Mouse (Mus musculus): ENCODE data around the gene Agap1. TPM values are rescaled to one million over a fixed set of nuclear protein-coding genes. Genes with fewer than 3 reads are reported as not detected.

The Agap1 gene
- polyA plus RNA-seq, 1 experiment from 2014 or later, result 4.8 TPM

DNA sequence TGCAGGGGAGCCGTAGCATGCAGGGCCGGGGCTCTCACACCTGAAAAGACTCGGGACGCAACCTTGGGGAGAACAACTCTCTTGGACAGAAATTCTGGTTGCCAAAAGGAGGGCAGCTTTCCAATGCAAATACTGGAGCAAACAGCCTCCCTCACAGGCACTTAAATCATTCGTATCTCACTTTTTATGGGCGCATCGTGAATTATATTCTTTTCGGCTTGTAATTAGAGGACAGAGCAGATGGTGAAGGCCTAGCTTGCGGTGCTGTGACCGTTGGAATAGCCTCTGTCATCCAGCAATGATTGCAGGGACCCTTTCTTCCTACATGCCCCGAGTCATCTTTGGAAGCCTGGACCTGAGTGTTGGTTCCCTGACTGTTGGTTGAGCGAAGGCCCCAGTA lies 300.8 kb downstream of the Agap1 start:
- H3K9me3 ChIP-seq (ENCODE audit: control insufficient read depth, low read length), result no peaks in the 10 kb centered on the region
- no peaks in the 10 kb centered on the region for H3K36me3 ChIP-seq (ENCODE audit: control insufficient read depth, insufficient read depth, low read length)
- no peak overlapping the region for H3K9ac ChIP-seq (ENCODE audit: low read depth, low read length)
- H3K4me1 ChIP-seq (ENCODE audit: control insufficient read depth, insufficient read depth, low read length), result no peaks in the 10 kb centered on the region
- no peaks in the 10 kb centered on the region for H3K27me3 ChIP-seq (replicated peaks; ENCODE audit: control insufficient read depth, insufficient read depth, low read length)
- 64% methylated on average over 12 of the region's 12 CpGs for WGBS
- H3K4me3 ChIP-seq (ENCODE audit: low read length), result no peak overlapping the region
- no peak overlapping the region for H3K4me2 ChIP-seq (ENCODE audit: low read depth, low read length)
- no peak overlapping the region for H3K27ac ChIP-seq (ENCODE audit: low read length)
- no peak for ATAC-seq

DNA sequence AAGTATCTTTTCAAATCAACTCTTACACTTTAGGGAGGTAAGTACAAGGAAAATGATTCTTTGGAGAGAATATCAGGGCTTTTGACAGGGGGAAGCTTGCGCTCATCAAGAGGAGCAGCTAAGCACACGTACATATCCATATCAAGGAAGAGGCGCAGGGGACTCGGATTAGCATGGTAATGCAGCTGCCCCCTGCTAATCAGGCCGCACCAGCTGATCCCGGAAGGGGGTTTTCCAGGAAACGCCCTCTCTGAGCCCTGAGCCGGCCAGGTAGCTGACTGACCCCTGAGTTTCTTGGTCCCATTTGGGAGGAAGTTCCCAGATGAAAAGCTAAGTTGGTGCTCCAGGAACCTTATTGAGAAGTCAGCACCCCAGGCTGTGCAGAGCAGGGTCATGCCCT lies 301.8 kb downstream of the Agap1 start:
- no peaks in the 10 kb centered on the region for H3K4me1 ChIP-seq (ENCODE audit: control insufficient read depth, insufficient read depth, low read length)
- H3K27me3 ChIP-seq (replicated peaks; ENCODE audit: control insufficient read depth, insufficient read depth, low read length), result no peaks in the 10 kb centered on the region
- no peak overlapping the region for H3K9ac ChIP-seq (ENCODE audit: low read depth, low read length)
- WGBS, result 59% methylated on average over 8 of the region's 8 CpGs
- no peak overlapping the region for H3K4me2 ChIP-seq (ENCODE audit: low read depth, low read length)
- H3K27ac ChIP-seq (ENCODE audit: low read length), result no peak overlapping the region
- H3K36me3 ChIP-seq (ENCODE audit: control insufficient read depth, insufficient read depth, low read length), result no peaks in the 10 kb centered on the region
- no peaks in the 10 kb centered on the region for H3K9me3 ChIP-seq (ENCODE audit: control insufficient read depth, low read length)
- no peak overlapping the region for H3K4me3 ChIP-seq (ENCODE audit: low read length)
- no peak for ATAC-seq

DNA sequence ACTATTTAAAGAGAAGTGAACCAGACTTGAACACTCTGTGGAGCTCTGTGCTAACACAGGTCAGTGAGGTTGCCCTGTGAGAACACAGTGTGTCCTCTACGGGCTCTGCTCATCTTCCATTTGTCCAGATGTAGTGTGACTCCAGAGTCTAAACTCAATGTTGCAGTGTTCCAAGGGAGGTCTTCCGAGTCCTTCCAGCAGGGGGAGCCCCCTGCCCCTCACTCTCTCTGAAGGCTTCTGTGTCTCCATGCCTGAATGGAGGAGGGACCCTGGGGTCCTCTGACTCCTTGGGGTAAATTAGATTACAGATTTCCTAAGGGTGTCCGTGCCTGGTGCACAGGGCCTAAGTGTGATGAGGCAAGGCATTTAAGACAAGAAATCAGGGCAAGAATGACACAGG lies 302.9 kb downstream of the Agap1 start:
- no peak overlapping the region for H3K4me2 ChIP-seq (ENCODE audit: low read depth, low read length)
- H3K36me3 ChIP-seq (ENCODE audit: control insufficient read depth, insufficient read depth, low read length), result no peaks in the 10 kb centered on the region
- H3K4me1 ChIP-seq (ENCODE audit: control insufficient read depth, insufficient read depth, low read length), result no peaks in the 10 kb centered on the region
- no peaks in the 10 kb centered on the region for H3K9me3 ChIP-seq (ENCODE audit: control insufficient read depth, low read length)
- H3K4me3 ChIP-seq (ENCODE audit: low read length), result no peak overlapping the region
- no peaks in the 10 kb centered on the region for H3K27me3 ChIP-seq (replicated peaks; ENCODE audit: control insufficient read depth, insufficient read depth, low read length)
- no peak overlapping the region for H3K27ac ChIP-seq (ENCODE audit: low read length)
- ATAC-seq, result no peak
- 46% methylated on average over 3 of the region's 3 CpGs for WGBS
- no peak overlapping the region for H3K9ac ChIP-seq (ENCODE audit: low read depth, low read length)

DNA sequence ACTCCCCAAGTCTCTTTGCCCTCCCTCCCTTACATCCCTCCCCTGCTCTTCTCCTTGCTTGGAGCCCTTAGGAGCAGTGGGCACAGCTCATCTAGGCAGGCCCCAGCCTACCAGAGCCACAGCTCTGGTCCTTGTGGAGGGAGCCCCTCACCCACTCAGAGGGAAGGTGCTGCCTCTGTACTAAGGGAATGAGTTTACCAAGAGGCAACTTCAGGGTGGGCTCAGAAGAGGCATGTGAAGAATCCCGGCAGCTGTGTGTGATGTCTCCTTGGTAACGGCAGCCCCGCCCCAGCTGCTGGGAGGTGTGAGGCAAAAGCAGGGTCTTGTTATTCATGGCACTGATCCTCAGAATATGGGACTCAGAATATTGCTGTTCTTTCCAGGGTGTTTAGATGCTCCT lies 309.3 kb downstream of the Agap1 start:
- ATAC-seq, result peak; percentile 38; the same call in 1 of the 2 replicates
- H3K9ac ChIP-seq (ENCODE audit: low read depth, low read length), result no peak overlapping the region
- H3K4me2 ChIP-seq (ENCODE audit: low read depth, low read length), result no peak overlapping the region
- WGBS, result 18% methylated on average over 3 of the region's 3 CpGs
- no peaks in the 10 kb centered on the region for H3K36me3 ChIP-seq (ENCODE audit: control insufficient read depth, insufficient read depth, low read length)
- H3K4me3 ChIP-seq (ENCODE audit: low read length), result no peak overlapping the region
- no peaks in the 10 kb centered on the region for H3K27me3 ChIP-seq (replicated peaks; ENCODE audit: control insufficient read depth, insufficient read depth, low read length)
- peaks cover 3% of the 10 kb centered on the region; the same call in 1 of the 2 replicates for H3K4me1 ChIP-seq (ENCODE audit: control insufficient read depth, insufficient read depth, low read length)
- no peaks in the 10 kb centered on the region for H3K9me3 ChIP-seq (ENCODE audit: control insufficient read depth, low read length)
- H3K27ac ChIP-seq (ENCODE audit: low read length), result no peak overlapping the region

DNA sequence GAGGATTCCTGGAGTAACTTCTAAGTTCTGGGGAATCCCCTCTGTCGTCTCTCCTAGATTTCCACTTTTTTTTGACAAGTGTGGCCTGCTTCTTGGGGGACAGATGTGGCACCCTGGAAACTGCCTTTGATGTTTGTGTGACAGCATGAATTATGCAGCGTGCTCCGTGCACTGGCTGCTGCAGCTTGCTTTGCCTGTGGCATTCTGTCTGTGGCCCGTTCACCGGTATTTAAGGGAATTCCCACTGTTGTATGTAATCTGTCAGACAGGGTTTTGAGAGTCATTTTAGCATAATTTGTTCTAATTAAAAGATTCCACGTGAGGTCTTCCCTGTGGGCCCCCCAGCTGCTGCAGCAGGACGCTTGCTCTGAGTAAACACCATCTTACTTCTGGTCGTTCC lies 312.3 kb downstream of the Agap1 start:
- Histone ChIP-seq H3K27ac (ENCODE audit: low read length) (no peak overlapping the region), H3K4me2 (ENCODE audit: low read depth, low read length) (no peak overlapping the region), H3K4me1 (ENCODE audit: control insufficient read depth, insufficient read depth, low read length) (peaks cover 3% of the 10 kb centered on the region; the same call in 1 of the 2 replicates), H3K9ac (ENCODE audit: low read depth, low read length) (no peak overlapping the region), H3K27me3 (replicated peaks; ENCODE audit: control insufficient read depth, insufficient read depth, low read length) (no peaks in the 10 kb centered on the region), H3K4me3 (ENCODE audit: low read length) (no peak overlapping the region), H3K36me3 (ENCODE audit: control insufficient read depth, insufficient read depth, low read length) (no peaks in the 10 kb centered on the region), H3K9me3 (ENCODE audit: control insufficient read depth, low read length) (no peaks in the 10 kb centered on the region)
- 47% methylated on average over 8 of the region's 8 CpGs for WGBS
- no peak for ATAC-seq

DNA sequence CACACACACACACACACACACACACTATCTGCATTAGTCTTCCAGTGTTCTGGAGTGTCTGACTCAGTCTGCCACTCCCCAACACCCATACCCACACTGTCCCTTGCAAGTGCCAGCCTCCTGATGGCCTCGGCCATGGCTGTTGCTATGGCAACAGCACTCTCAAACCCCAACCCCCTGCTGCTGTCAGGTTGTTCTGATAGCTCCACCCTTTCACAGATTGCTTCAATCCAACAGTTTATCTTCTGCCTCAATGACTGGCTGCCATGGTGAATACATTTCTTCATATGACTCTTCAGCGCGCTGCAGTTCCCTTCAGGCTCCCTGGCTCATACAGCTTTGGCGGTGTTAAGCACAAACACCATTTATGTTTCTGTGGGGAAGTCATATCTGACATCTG lies 315.0 kb downstream of the Agap1 start:
- Histone ChIP-seq H3K36me3 (ENCODE audit: control insufficient read depth, insufficient read depth, low read length) (no peaks in the 10 kb centered on the region), H3K9ac (ENCODE audit: low read depth, low read length) (no peak overlapping the region), H3K4me2 (ENCODE audit: low read depth, low read length) (no peak overlapping the region), H3K27me3 (replicated peaks; ENCODE audit: control insufficient read depth, insufficient read depth, low read length) (no peaks in the 10 kb centered on the region), H3K4me1 (ENCODE audit: control insufficient read depth, insufficient read depth, low read length) (no peaks in the 10 kb centered on the region), H3K9me3 (ENCODE audit: control insufficient read depth, low read length) (no peaks in the 10 kb centered on the region), H3K27ac (ENCODE audit: low read length) (no peak overlapping the region), H3K4me3 (ENCODE audit: low read length) (no peak overlapping the region)
- WGBS, result 85% methylated on average over 4 of the region's 4 CpGs
- ATAC-seq, result no peak

DNA sequence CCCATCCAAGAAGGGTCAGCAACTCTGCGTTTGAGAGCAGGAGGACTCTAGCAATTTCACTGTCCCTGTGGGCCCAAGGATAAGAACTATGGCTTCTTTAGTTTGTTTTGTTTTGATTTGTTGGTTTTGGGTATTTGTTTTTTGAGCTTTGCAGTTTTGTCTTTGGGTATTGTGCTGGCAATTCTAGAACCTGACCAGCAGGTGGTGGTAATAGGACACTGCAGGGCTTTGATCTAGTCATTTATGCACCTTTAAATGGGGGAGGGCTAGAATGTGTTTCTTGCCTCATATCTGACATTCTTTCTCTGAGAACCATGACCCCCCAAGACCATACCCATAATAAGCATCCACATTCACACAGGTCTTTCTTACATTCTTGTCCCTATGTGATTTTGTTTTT lies 315.7 kb downstream of the Agap1 start:
- no peak for ATAC-seq
- H3K4me2 ChIP-seq (ENCODE audit: low read depth, low read length), result no peak overlapping the region
- H3K27ac ChIP-seq (ENCODE audit: low read length), result no peak overlapping the region
- no peaks in the 10 kb centered on the region for H3K36me3 ChIP-seq (ENCODE audit: control insufficient read depth, insufficient read depth, low read length)
- no peaks in the 10 kb centered on the region for H3K9me3 ChIP-seq (ENCODE audit: control insufficient read depth, low read length)
- WGBS, result 84% methylated on average over 1 of the region's 1 CpGs
- H3K4me1 ChIP-seq (ENCODE audit: control insufficient read depth, insufficient read depth, low read length), result no peaks in the 10 kb centered on the region
- no peak overlapping the region for H3K4me3 ChIP-seq (ENCODE audit: low read length)
- H3K9ac ChIP-seq (ENCODE audit: low read depth, low read length), result no peak overlapping the region
- no peaks in the 10 kb centered on the region for H3K27me3 ChIP-seq (replicated peaks; ENCODE audit: control insufficient read depth, insufficient read depth, low read length)

DNA sequence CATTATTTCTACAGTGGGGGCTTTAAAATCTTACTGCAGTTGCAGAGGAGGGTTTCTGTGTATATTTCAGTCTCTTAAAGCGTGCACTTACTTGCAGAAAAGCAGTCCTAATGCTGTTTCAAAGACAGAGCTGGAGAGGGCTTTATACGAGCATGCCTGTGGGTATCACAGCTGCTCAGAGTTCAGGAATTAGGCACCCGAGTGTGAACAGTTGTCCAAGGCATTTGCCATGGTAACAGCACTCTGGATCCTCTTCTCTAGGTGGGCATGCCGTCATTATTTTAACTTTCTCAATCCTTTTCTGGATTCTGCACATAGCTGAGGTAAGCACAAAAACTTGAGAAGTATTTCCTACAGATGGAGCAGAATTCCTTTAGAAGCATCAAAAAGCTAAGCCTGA lies 321.1 kb downstream of the Agap1 start:
- H3K4me2 ChIP-seq (ENCODE audit: low read depth, low read length), result no peak overlapping the region
- 61% methylated on average over 4 of the region's 4 CpGs for WGBS
- no peak for ATAC-seq
- H3K27me3 ChIP-seq (replicated peaks; ENCODE audit: control insufficient read depth, insufficient read depth, low read length), result no peaks in the 10 kb centered on the region
- H3K27ac ChIP-seq (ENCODE audit: low read length), result no peak overlapping the region
- H3K9ac ChIP-seq (ENCODE audit: low read depth, low read length), result no peak overlapping the region
- no peaks in the 10 kb centered on the region for H3K9me3 ChIP-seq (ENCODE audit: control insufficient read depth, low read length)
- no peaks in the 10 kb centered on the region for H3K36me3 ChIP-seq (ENCODE audit: control insufficient read depth, insufficient read depth, low read length)
- no peak overlapping the region for H3K4me3 ChIP-seq (ENCODE audit: low read length)
- no peaks in the 10 kb centered on the region for H3K4me1 ChIP-seq (ENCODE audit: control insufficient read depth, insufficient read depth, low read length)

DNA sequence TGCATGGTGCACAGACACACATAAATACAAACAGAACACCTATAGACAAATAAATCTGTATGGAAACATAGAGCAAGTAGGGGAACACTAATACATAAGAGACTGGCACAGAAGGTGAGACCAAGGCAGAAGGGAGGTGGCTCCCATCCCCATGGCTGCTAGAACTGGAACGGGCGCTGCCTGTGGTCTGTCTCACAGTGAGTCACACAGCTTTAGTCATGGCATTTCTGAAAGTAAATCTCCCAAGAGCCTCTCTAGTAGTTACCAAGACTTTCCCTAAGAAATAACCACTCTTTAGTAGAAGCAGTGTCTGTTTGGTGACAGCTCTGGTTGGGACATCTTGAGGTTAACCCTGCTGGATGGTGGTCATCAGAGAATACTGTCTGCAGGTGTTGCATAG lies 326.1 kb downstream of the Agap1 start:
- H3K36me3 ChIP-seq (ENCODE audit: control insufficient read depth, insufficient read depth, low read length), result no peaks in the 10 kb centered on the region
- no peaks in the 10 kb centered on the region for H3K4me1 ChIP-seq (ENCODE audit: control insufficient read depth, insufficient read depth, low read length)
- no peak overlapping the region for H3K4me3 ChIP-seq (ENCODE audit: low read length)
- H3K9me3 ChIP-seq (ENCODE audit: control insufficient read depth, low read length), result no peaks in the 10 kb centered on the region
- no peak overlapping the region for H3K27ac ChIP-seq (ENCODE audit: low read length)
- no peak overlapping the region for H3K9ac ChIP-seq (ENCODE audit: low read depth, low read length)
- whole genome bisulfite sequencing, result 97% methylated on average over 2 of the region's 2 CpGs
- ATAC-seq, result no peak
- H3K4me2 ChIP-seq (ENCODE audit: low read depth, low read length), result no peak overlapping the region
- no peaks in the 10 kb centered on the region for H3K27me3 ChIP-seq (replicated peaks; ENCODE audit: control insufficient read depth, insufficient read depth, low read length)

DNA sequence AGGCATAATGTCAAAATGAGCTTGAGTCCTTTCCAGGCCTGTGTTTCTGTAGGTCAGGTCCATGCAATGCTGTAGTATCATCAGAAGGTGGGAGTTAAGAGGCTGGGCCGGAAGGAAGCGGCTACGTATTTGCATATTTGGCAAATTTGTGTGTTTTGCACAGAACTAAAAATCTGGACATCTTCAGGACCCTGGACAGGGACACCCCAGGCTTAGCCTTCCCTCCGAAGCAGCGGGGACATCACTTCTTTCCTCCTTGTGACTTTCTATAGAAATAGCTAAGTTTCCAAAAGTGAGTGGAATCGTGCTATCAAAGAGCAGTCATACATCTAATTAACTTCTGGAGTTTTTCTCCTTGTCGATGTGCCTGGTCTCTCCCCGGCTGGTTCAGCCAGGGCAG lies 327.3 kb downstream of the Agap1 start:
- ATAC-seq, result no peak

More for the DNA sequence above, 327.3 kb downstream of the Agap1 start:
- 54% methylated on average over 8 of the region's 8 CpGs for WGBS
- H3K27me3 ChIP-seq (replicated peaks; ENCODE audit: control insufficient read depth, insufficient read depth, low read length), result no peaks in the 10 kb centered on the region
- H3K9ac ChIP-seq (ENCODE audit: low read depth, low read length), result no peak overlapping the region
- no peak overlapping the region for H3K4me2 ChIP-seq (ENCODE audit: low read depth, low read length)
- no peak overlapping the region for H3K27ac ChIP-seq (ENCODE audit: low read length)
- no peaks in the 10 kb centered on the region for H3K36me3 ChIP-seq (ENCODE audit: control insufficient read depth, insufficient read depth, low read length)
- no peak overlapping the region for H3K4me3 ChIP-seq (ENCODE audit: low read length)
- H3K9me3 ChIP-seq (ENCODE audit: control insufficient read depth, low read length), result no peaks in the 10 kb centered on the region
- H3K4me1 ChIP-seq (ENCODE audit: control insufficient read depth, insufficient read depth, low read length), result no peaks in the 10 kb centered on the region

Data from intestine, embryonic 16.5 days (tissue).